Mouse (Mus musculus) layer of hippocampus, postnatal 14 days (tissue): ENCODE measurements at regions not wholly inside any gene's neighbourhood (a gene's known extent, or its start where the extent isn't known, plus 50 kb on each side); places are given as distances from the start of the nearest gene placed in this dataset.
"Not testable (repeated sequence)": the region's sequence is repeated elsewhere in the genome, so short reads cannot be mapped to it uniquely, and the experiment has no call there.

Experiments used
- DNase-seq, 2 experiments: peaks; one replicate each; pipeline ENCODE4 v3.0.0; 2021 to 2022; ENCODE audit warnings: low spot score in 2 of 2, mixed read lengths in 1 of 2

- no peak for DNase-seq
These were observed 72.8 kb upstream of the Ugt8a start for GRCm38 (mm10) chr3:126011269-126011668.

GRCm38 (mm10) chr3:126016166-126016565, 77.7 kb upstream of the Ugt8a start:
- no peak for DNase-seq

GRCm38 (mm10) chr3:126044327-126044726, 105.9 kb upstream of the Ugt8a start:
- no peak for DNase-seq

- no peak for DNase-seq
These were observed 106.4 kb upstream of the Ugt8a start for GRCm38 (mm10) chr3:126044861-126045260.

GRCm38 (mm10) chr3:126045992-126046786, 107.8 kb upstream of the Ugt8a start:
- DNase-seq: peak in 1 of 2 experiments; percentile 18

GRCm38 (mm10) chr3:126058585-126058984, 120.2 kb upstream of the Ugt8a start:
- no peak for DNase-seq

GRCm38 (mm10) chr3:126105086-126105485, 166.7 kb upstream of the Ugt8a start:
- DNase-seq: no peak

- DNase-seq: no peak
These were observed 171.0 kb upstream of the Ugt8a start for GRCm38 (mm10) chr3:126109371-126109770.

- no peak for DNase-seq
These were observed 179.4 kb upstream of the Ugt8a start for GRCm38 (mm10) chr3:126117849-126118248.

- DNase-seq: no peak
These were observed 184.2 kb upstream of the Ugt8a start for GRCm38 (mm10) chr3:126122323-126123259.

- DNase-seq: no peak
These were observed 196.9 kb upstream of the Arsj start for GRCm38 (mm10) chr3:126166542-126166941.

GRCm38 (mm10) chr3:126209024-126209423, 154.5 kb upstream of the Arsj start:
- no peak for DNase-seq

- DNase-seq: no peak
These were observed 153.3 kb upstream of the Arsj start for GRCm38 (mm10) chr3:126210226-126210625.

- no peak for DNase-seq
These were observed 135.9 kb upstream of the Arsj start for GRCm38 (mm10) chr3:126227575-126227974.

GRCm38 (mm10) chr3:126245834-126246233, 117.7 kb upstream of the Arsj start:
- DNase-seq: no peak

- no peak for DNase-seq
These were observed 102.2 kb upstream of the Arsj start for GRCm38 (mm10) chr3:126261270-126261669.

- not testable (repeated sequence) for DNase-seq
These were observed 91.5 kb upstream of the Arsj start for GRCm38 (mm10) chr3:126272027-126272426.

GRCm38 (mm10) chr3:126273566-126273965, 89.9 kb upstream of the Arsj start:
- no peak for DNase-seq

GRCm38 (mm10) chr3:126276008-126276700, 87.3 kb upstream of the Arsj start:
- peak in 1 of 2 experiments; percentile 5 for DNase-seq

GRCm38 (mm10) chr3:126284294-126285090, 79.0 kb upstream of the Arsj start:
- DNase-seq: no peak

GRCm38 (mm10) chr3:126292259-126292658, 71.2 kb upstream of the Arsj start:
- no peak for DNase-seq
